Mouse (Mus musculus) gastrocnemius, postnatal 36 days (tissue): ENCODE results near the gene Wasf1. TPM values are rescaled to one million over a fixed set of nuclear protein-coding genes. Genes with fewer than 3 reads are reported as not detected.

ENCODE experiments used
- DNase-seq, 2 experiments: peaks; one replicate each; pipeline ENCODE4 v3.0.0; 2022
- intact Hi-C: fragments of 180-260 bp; cut with DNase I; formaldehyde crosslinking; loops from one replicate; pipeline ENCODE4 v1.15.1; 2025
- total RNA-seq, 2 experiments: library from RNA; stranded (reverse); gene quantifications; 2 replicates each; pipeline ENCODE4 v1.2.3; 2021

The Wasf1 gene
- total RNA-seq, 2 experiments from 2014 or later, result 0.42 to 0.43 TPM

DNA sequence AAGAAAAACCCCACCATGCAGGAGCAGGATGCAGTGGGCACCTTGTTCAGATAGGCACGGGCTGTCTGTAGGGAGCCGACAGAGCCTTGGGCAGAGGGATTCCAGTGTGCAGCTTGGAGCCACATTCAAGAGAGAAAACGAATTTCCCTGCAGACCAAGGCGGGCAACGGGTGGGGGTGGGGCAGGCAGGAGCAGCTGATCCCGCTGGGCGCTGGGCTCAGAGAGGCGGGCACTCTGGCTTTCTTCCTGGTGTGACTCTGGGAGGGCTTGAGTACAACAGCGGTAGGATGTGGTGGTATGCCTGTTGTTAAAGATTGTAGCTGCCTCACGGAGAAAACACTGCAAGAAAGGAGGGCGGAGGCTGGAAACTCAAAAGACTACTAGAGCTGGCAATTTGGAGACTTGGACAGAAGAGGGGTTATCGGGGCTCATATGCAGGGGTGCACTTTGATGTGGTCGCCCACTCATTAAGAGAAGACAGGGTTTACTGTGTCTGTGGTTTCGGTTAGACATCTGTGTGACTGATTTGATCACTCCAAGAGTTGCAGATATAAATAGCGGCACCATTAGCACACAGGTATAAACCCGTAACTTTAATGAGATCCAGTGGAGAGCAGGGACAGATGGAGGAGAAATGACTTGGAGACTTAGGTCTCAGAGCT is 86.2 kb downstream of the Wasf1 start:
- intact Hi-C loops, result no loop called here
- DNase-seq, result no peak

DNA sequence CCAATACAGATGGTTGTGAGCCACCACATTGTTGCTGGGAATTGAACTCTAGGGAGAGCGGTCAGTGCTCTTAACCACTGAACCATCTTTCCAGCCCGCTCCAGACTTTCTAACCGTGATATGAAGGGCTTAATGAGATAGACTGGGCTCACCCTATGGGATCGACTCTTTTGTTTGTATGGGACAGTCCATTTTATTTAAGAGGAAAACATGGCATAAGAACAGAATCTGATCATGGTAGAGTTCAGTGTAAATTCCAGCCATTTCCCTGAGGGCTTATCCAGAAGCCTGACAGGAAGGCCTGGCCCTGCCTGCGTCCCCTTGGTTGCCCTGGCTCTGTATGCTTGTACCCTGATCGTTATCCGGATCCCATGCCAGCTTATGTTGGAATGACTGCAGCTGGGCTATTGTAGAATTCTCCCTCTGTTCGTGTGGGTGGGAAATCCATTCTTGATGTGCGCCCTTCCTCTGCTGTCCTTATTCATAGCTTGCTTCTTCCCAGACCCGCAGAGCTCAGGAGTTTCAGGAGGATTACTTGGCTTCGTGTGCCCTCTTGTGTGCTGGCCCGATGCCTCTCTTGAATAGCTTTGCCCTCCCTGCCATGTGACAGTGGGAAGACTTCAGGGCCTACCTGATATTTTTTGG is 87.4 kb downstream of the Wasf1 start:
- intact Hi-C loops, result no loop called here
- no peak for DNase-seq

DNA sequence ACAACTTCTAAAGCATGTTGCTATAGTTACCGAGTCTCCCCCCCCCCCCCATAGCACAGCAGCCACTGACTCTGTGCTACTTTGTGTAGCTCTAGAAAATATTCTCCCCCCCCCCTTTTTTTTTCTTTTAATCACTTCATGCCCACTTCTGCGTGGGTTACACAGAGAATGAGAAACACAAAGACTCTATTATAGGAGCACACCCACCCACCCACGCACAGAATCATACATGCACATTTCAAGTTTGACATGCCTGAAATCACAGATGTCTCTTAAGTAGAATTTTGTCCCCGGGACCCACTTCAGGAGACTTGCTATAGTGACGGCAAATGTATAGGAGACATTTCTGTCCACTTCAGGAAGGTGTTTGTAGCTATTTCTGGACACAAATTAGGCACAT is 88.0 kb downstream of the Wasf1 start:
- intact Hi-C loops, result no loop called here
- DNase-seq, result no peak

GRCm38 (mm10) chr10:40983761-40984160 is 100.5 kb downstream of the Wasf1 start:
- no peak for DNase-seq
- intact Hi-C loops, result no loop called here

- DNase-seq, result no peak
- intact Hi-C loops, result no loop called here
Observed at GRCm38 (mm10) chr10:40984600-40984999, 101.3 kb downstream of the Wasf1 start.

GRCm38 (mm10) chr10:40985350-40985749 is 102.1 kb downstream of the Wasf1 start:
- intact Hi-C loops, result no loop called here
- DNase-seq, result no peak

Other genes starting within 250 kb of the Wasf1 start
- gene Mettl24, start 200.2 kb upstream of the Wasf1 start, total RNA-seq, result under 1 TPM; 0.49 to 0.71 TPM
- gene Cdc40, start 164 bp upstream of the Wasf1 start, total RNA-seq, result 1 to 10 TPM; 5.3 to 6.5 TPM
- gene Gpr6, start 188.8 kb downstream of the Wasf1 start, total RNA-seq, result not detected